Mouse (Mus musculus) G1E (cell line): ENCODE results near the gene Card14. TPM values are rescaled to one million over a fixed set of nuclear protein-coding genes. Genes with fewer than 3 reads are reported as not detected.

Source experiments
- ATAC-seq: 2 replicates; pipeline ENCODE4 v1.8.0; 2016; ENCODE audit warnings: mild to moderate bottlenecking; ENCODE audit not compliant: insufficient number of reproducible peaks, poor library complexity, low FRiP score, severe bottlenecking; ENCODE audit errors: extremely low read depth
- DNase-seq: peaks from one replicate; pipeline ENCODE4 v3.0.0; 2012; ENCODE audit warnings: low spot score
- H3K27me3 ChIP-seq: 2 replicates; pipeline ENCODE4 v1.6.1; 2012; ENCODE audit warnings: mild to moderate bottlenecking, low read length, inconsistent platforms; ENCODE audit not compliant: insufficient read depth
- H3K36me3 ChIP-seq: replicated peaks from 2 replicates; pipeline ENCODE3; 2012; ENCODE audit warnings: mild to moderate bottlenecking, inconsistent platforms
- H3K4me1 ChIP-seq: 2 replicates; pipeline ENCODE4 v1.6.1; 2012; ENCODE audit warnings: low read depth, low read length, inconsistent platforms, mixed read lengths; ENCODE audit not compliant: insufficient read depth
- H3K4me3 ChIP-seq: 2 replicates; pipeline ENCODE4 v1.5.1; 2012; ENCODE audit warnings: low read depth, mild to moderate bottlenecking, inconsistent platforms, low read length, moderate library complexity, mixed read lengths
- H3K9me3 ChIP-seq: replicated peaks from 2 replicates; pipeline ENCODE4 v1.6.1; 2012; ENCODE audit warnings: inconsistent platforms
- CTCF ChIP-seq: IDR thresholded peaks from 2 replicates; pipeline ENCODE4 v1.5.1; 2012; ENCODE audit warnings: low read depth, low read length, inconsistent platforms, mixed read lengths
- GATA1 ChIP-seq: IDR thresholded peaks from 2 replicates; pipeline ENCODE4 v1.6.1; 2012; ENCODE audit warnings: borderline replicate concordance, low read length, inconsistent platforms, mixed read lengths
- GATA2 ChIP-seq: IDR thresholded peaks from 2 replicates; pipeline ENCODE4 v1.6.1; 2012; ENCODE audit warnings: low read depth, low read length, inconsistent platforms, borderline replicate concordance
- POLR2AphosphoS5 ChIP-seq: IDR thresholded peaks from 2 replicates; pipeline ENCODE4 v1.6.1; 2012; ENCODE audit warnings: low read depth, low read length, inconsistent platforms; ENCODE audit not compliant: insufficient replicate concordance
- TAL1 ChIP-seq: conservative IDR thresholded peaks from 2 replicates; pipeline ENCODE4 v1.6.1; 2012; ENCODE audit warnings: low read depth, low read length, inconsistent platforms, mixed read lengths
- polyA plus RNA-seq: library from polyadenylated mRNA; stranded (reverse); fragments of >175 nt; gene quantifications from 2 replicates; pipeline ENCODE4 v1.2.3, GENCODE M21; 2012
- total RNA-seq, 2 experiments: library from RNA; stranded (forward) in 1 of 2; stranded (reverse) in 1 of 2; fragments of 200-1000 nt in 1 of 2; fragments of >200 nt in 1 of 2; fragmentation: Nextera tagmentation in 1 of 2; gene quantifications; 2 replicates each; pipeline ENCODE4 v1.2.3; 2014 to 2017

Card14 gene
- total and polyA plus RNA-seq, 3 experiments, result 0.11 TPM; not detected in 2

GRCm38 (mm10) chr11:119339179-119339578 is 31.6 kb downstream of the Card14 start:
- Histone ChIP-seq H3K4me1 (peaks cover 5% of the 10 kb centered on the region; the same call in 1 of the 2 replicates), H3K4me3 (no peak overlapping the region), H3K27me3 (peaks cover 25% of the 10 kb centered on the region), H3K9me3 (no peaks in the 10 kb centered on the region), H3K36me3 (peaks cover 6% of the 10 kb centered on the region)
- no peak for TF ChIP-seq GATA2
- no peak for ATAC-seq
- DNase-seq, result no peak

GRCm38 (mm10) chr11:119339637-119340036 is 32.1 kb downstream of the Card14 start:
- Histone ChIP-seq H3K27me3 (peaks cover 25% of the 10 kb centered on the region), H3K36me3 (peaks cover 11% of the 10 kb centered on the region), H3K9me3 (no peaks in the 10 kb centered on the region), H3K4me3 (no peak overlapping the region), H3K4me1 (peaks cover 5% of the 10 kb centered on the region; the same call in 1 of the 2 replicates)
- TF ChIP-seq CTCF (peak; percentile 94), TAL1 (no peak), GATA2 (no peak), GATA1 (no peak), POLR2AphosphoS5 (no peak)
- ATAC-seq (0 out of 2 replicates have a peak, but pooled peaks have one; percentile 50), DNase-seq (peak; percentile 38)

- peaks cover 26% of the 10 kb centered on the region for H3K4me1 ChIP-seq
- peaks cover 5% of the 10 kb centered on the region; the same call in 1 of the 2 replicates for H3K27me3 ChIP-seq
- H3K9me3 ChIP-seq, result no peaks in the 10 kb centered on the region
- H3K4me3 ChIP-seq, result no peak overlapping the region
- H3K36me3 ChIP-seq, result peaks cover 52% of the 10 kb centered on the region
- no peak for DNase-seq
- ATAC-seq, result no peak
- TF ChIP-seq CTCF (no peak), GATA2 (no peak), TAL1 (no peak), GATA1 (no peak), POLR2AphosphoS5 (no peak)
Measured at GRCm38 (mm10) chr11:119344178-119344577, 36.6 kb downstream of the Card14 start.

- H3K27me3 ChIP-seq, result peaks cover 3% of the 10 kb centered on the region; the same call in 1 of the 2 replicates
- ATAC-seq, result no peak
- H3K36me3 ChIP-seq, result peaks cover 59% of the 10 kb centered on the region
- H3K4me1 ChIP-seq, result peaks cover 26% of the 10 kb centered on the region
- H3K4me3 ChIP-seq, result no peak overlapping the region
- TF ChIP-seq GATA2, result no peak
- no peak for TF ChIP-seq GATA1
- no peak for TF ChIP-seq TAL1
- TF ChIP-seq POLR2AphosphoS5, result no peak
- no peak for TF ChIP-seq CTCF
- no peak for DNase-seq
- no peaks in the 10 kb centered on the region for H3K9me3 ChIP-seq
Measured at GRCm38 (mm10) chr11:119344865-119345264, 37.3 kb downstream of the Card14 start.

- Histone ChIP-seq H3K4me1 (peaks cover 29% of the 10 kb centered on the region), H3K27me3 (no peaks in the 10 kb centered on the region; the same call in 1 of the 2 replicates), H3K36me3 (peaks cover 74% of the 10 kb centered on the region), H3K9me3 (no peaks in the 10 kb centered on the region), H3K4me3 (no peak overlapping the region)
- ATAC-seq (peak; percentile 30), DNase-seq (no peak)
- TF ChIP-seq TAL1 (0 out of 2 replicates have a peak, but pooled peaks have one; percentile 9), GATA2 (no peak), POLR2AphosphoS5 (no peak), CTCF (no peak), GATA1 (no peak)
Measured at GRCm38 (mm10) chr11:119347125-119347524, 39.6 kb downstream of the Card14 start.

GRCm38 (mm10) chr11:119352113-119352512 is 44.5 kb downstream of the Card14 start:
- DNase-seq, result peak; percentile 24
- H3K36me3 ChIP-seq, result peaks cover 65% of the 10 kb centered on the region
- peaks cover 12% of the 10 kb centered on the region for H3K27me3 ChIP-seq
- H3K9me3 ChIP-seq, result no peaks in the 10 kb centered on the region
- H3K4me3 ChIP-seq, result peak overlapping the region; percentile 16; the same call in 1 of the 2 replicates
- peaks cover 59% of the 10 kb centered on the region for H3K4me1 ChIP-seq
- TF ChIP-seq GATA1 (no peak), GATA2 (no peak), TAL1 (no peak), POLR2AphosphoS5 (no peak), CTCF (no peak)
- ATAC-seq, result no peak

GRCm38 (mm10) chr11:119353946-119354345 is 46.4 kb downstream of the Card14 start:
- Histone ChIP-seq H3K4me3 (peak overlapping the region; percentile 44), H3K4me1 (peaks cover 49% of the 10 kb centered on the region), H3K27me3 (peaks cover 17% of the 10 kb centered on the region), H3K36me3 (peaks cover 58% of the 10 kb centered on the region), H3K9me3 (no peaks in the 10 kb centered on the region)
- no peak for ATAC-seq
- no peak for TF ChIP-seq GATA2
- no peak for TF ChIP-seq POLR2AphosphoS5
- no peak for DNase-seq
